Mouse (Mus musculus) forelimb bud, embryonic 11.5 days (tissue): ENCODE data around the gene Kbtbd4.
"Not testable (repeated sequence)": the region's sequence is repeated elsewhere in the genome, so short reads cannot be mapped to it uniquely, and the experiment has no call there.

Source experiments
- DNase-seq: peaks from one replicate; pipeline ENCODE4 v3.0.0-alpha.2; 2012; ENCODE audit warnings: low read depth, low spot score

Kbtbd4 gene

DNA sequence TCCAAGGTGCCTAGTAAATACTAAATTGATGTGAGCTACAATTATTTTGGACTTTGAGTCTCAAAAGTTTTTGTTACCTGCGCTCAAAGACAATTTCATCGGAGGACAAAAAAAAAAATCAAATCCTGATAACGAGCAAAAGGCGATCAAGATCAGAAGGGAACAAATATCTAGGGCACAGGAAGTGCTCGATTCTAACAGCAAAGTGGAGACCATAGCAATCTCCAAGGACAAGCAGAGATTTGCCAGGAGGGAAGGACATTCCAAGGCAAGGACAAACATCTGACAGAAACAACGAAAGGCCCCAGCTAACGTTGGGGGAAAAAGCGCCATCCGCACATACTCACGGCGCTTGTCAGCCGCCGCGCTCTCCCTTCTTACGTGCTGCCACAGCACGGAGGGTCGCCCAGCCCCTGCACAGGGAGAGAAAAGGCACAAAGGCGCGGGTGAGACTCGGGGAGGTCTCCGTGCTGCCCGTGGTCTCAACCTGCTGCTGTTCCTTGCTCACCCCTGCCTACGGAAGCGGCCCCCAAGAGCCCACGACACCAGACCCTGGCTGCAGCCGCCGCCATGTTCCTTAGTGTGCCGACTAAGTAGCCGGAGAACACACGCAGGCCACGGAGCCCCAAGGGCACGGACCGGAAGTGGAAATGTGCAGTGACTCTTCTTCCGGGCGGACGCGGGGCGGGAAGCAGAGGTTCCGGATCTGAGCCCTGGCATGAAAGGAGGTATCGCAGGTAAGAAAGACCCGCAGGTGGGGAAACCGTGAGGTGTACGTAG, at the start of gene Kbtbd4, which contains the start of gene Ndufs3:
Gene Kbtbd4 (plus strand): TSS at position 665 of the 780 bp plus-strand sequence.
Gene Ndufs3 (minus strand): TSS at position 752 of the 780 bp plus-strand sequence.
- peak; percentile 93 for DNase-seq

DNA sequence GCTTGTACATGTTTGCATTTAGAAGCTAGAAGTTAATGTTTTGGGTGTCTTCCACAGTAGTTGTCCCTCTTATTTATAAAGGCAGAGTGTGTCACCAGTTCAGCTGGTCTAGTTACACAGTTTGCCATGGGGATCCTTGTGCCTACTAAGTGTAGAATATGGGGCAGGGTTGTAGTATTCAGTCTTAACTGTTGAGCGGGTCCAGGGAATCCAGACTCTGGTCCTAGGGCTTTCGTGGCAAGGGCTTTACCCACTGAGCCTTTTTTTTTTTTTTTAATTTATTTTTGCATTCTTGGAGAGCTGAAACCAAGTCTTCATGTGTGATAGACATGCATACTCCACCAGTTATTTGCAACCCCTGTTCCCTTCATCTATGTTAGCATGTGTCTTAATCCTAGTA, 43.1 kb upstream of the Kbtbd4 start:
- no peak for DNase-seq

DNA sequence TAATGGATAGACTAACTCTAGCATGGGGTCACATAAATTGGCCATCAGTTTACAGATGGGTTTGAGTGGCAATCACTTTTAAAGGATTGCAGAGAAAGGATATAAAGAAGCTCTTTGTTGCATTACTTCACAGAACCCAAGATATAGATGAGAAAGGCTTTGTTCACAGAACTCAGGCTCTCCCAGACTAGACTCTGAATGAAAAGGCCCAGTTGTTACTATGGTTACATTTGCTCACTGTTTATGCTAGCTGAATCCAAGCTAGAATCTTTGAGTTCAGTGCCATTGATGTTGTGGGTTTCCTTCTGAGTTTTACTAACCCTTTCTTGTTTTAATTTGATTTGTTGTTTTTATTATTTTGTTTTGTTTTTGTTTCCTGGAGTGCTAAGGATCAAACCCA, 40.4 kb upstream of the Kbtbd4 start:
- DNase-seq, result no peak

DNA sequence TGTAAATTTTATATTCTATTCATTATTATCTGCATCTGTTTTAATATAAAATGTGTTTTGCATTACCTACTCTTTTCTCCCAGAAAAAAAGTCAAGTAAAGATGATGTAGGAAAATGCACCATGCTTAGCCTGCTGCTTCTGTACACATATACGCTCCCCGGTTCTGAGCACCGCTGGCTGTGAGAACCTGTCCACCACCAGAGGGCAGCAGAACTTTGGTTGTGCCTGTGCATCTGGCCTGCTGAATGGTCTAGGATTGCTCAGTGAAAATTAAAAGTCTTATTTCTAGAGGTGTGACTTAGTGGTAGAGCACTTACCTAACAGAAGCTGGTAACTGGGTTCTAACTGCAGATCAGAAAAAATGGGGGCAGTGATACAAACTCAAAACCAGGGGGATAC, 38.0 kb upstream of the Kbtbd4 start:
- peak; percentile 77 for DNase-seq

DNA sequence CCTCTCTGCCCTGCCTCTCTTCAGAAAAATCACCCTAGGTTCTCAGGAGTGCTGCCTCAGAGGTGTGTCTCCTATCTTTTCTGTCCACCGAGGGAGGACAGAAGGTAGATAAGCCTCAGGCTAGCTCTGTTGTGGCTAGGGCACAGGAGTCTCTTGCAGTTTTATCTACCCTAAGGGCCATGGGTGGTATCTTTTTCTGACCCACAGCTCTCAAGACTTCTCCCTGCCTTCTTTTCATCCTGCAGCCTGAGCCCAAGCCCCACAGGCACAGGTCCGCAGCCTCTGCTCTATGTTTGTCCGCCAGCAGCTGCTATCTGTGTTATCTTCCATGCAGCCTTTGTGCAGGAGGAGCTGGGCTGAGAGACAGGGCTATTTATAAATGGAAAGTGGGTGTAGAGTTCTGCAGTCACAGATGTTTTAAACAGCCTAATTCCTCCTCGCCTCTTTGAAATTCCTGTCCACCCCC, 34.4 kb upstream of the Kbtbd4 start:
- no peak for DNase-seq

DNA sequence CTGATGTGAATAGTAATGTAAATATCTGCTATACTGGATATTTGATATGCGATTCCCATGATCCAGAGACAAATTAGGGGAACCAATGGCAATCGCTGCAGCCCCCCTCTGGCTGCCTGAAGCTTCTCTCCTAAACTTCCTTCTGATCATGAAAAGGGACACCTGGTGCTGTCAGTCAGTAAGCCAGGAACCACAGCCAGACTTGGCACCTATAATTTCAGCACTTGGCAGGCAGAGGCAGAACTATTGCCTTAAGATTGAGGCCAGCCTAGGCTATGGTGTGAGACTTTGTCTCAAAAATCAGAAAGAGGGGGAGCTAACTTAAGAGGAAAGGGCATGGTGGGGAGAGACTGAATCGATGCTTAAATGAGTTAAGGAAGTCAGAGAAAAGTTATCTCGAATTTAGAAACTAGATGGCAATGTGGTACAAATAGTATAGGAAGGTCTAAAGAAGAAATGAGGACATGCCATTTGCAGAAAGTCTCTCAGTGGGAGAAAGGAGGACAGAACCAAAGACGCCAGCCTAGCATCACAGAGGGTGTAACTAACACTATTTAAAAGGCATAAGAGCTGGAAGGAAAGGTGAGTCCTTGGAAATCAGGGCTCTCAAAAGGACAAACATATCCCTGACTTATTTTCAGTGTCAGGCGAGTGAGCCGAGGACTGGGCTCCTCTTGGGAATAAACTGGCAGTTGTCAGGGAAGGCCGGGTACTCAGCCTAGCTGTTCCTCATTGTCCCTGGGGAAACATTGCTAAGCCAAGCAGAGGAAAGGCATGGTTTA, 33.2 kb upstream of the Kbtbd4 start:
- DNase-seq, result no peak

DNA sequence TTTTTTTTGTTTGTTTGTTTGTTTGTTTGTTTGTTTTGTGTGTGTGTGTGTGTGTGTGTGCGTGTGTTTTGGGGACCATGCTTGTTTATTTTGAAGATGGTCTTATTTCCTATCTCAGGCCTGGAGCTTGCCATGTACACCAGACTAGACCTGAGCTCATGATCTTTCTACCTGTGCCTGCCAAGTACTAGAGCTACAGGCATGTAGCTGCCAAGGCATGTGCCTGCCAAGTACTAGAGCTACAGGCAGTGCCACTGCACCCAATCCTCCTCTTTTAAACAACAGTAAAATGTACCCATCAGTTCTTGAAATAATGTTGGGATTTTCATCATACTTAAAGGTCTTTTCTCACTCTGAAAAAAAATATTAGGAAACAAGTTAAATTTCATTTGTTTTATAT, 30.5 kb upstream of the Kbtbd4 start:
- no peak for DNase-seq

DNA sequence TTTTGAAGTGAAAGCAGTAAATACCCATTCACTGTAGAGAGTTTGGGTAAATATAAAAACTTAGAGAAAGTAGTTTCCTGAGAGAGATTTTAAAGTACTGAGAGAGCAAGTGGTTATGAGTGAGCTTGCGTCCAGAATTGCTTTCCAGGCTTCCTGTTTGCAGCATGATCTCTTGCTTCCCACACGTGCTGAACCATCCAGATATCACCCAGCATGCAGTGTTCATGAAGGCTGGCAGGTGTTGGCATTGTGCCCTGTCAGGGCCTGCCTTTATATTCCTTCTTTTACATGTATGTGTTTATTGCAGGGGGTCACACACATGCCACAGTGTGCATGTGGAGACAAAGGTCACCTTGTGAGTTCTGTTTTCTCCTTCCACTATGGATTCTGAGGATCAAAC, 29.3 kb upstream of the Kbtbd4 start:
- no peak for DNase-seq

DNA sequence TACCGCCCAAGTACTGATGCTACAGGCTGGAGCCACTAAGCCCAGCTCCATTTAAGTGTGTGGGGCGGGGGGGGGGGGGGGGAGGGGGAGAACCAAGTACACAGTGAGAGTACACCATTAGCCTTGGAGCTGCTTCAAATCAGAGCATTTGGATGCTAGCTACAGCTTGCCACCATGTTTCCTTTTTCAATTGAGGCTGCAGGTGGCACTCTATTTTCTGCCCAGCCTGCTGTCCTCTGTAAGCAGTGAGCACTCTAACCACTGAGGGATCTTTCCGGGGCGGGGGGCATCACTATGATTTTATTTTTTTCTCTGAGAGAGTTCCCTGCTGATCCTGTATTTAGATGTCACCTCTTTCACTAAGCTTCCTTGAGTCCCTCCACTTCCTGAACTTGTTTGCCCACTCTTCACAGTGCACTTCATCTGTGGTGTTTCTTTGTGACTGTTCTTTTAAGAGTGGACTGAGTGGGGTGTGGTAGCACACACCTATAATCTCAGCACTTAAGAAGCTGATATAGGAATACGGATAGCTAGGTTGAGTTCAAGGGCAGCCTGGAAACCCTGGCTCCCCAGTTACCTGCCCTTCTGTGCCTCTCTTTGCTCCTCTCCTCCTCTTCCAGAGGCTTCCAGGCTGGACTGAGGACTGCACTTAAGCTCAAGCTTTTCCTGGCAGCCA, 26.8 kb upstream of the Kbtbd4 start:
- no peak for DNase-seq

DNA sequence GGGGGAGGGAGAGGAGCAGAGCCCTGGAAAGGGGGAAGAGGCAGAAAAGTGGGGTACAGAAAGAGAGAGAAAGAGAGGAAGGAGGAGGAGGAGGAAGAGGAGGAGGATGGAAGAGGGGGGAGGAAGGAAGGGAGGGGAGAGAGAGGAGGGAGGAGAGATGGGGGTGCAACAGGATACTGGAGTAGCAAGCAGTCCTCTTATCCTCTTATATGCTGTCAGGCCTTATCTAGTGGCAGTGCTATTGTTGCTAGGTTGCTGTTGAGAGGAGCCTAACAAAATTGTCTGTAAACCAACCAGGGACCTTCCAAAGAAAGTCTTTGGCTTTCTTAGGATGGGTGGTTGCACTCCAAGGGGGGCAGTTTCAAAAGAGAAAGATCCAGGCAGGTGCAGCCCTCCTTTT, 25.1 kb upstream of the Kbtbd4 start:
- no peak for DNase-seq

DNA sequence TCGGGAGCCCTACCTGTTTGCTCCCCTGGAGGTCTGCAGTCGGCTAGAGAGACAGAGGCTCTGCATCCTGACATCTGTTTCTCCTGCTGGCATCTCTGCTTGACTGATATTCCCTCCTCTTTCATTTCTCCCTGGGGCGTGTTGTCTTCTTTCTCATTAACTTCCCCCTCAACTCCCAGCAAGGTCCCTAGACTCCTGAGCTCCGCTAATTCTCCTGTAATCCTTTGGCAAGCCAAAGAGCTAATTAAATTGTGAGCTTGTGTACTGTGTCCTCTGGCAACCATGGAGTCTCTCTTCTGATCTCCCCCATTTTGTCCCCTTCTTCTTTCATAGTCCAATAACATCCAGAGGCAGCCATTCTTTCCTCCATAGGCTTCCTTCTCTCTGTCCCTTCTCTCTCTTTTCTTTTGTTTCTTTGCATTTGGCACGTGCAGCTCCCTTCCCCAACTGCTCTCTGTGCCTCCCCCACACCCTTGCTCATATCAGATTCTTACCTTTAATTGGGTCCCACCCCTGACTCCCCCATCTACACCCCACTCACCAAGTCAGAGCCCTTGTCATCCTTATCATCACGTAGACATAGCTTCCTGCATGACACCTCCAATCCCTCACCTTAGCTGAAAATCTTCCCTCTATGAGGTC, 24.3 kb upstream of the Kbtbd4 start:
- DNase-seq, result no peak

DNA sequence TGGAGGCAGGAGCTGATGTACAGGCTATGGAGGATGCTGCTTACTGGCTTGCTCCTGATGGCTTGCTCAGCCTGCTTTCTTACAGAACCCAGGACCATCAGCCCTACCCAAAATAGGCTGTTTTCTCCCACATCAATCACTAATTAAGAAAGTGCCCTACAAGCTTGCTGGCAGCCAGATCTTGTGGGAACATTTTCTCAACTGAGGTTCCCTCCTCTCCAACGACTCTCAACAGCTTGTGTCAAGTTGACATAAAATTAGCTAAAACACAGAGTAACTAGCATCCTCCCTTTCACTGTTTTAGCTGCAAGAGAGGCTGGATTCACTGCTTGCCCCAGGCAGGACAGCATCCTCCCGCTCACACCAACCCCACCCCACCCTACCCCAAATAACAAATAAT, 22.7 kb upstream of the Kbtbd4 start:
- DNase-seq, result no peak

DNA sequence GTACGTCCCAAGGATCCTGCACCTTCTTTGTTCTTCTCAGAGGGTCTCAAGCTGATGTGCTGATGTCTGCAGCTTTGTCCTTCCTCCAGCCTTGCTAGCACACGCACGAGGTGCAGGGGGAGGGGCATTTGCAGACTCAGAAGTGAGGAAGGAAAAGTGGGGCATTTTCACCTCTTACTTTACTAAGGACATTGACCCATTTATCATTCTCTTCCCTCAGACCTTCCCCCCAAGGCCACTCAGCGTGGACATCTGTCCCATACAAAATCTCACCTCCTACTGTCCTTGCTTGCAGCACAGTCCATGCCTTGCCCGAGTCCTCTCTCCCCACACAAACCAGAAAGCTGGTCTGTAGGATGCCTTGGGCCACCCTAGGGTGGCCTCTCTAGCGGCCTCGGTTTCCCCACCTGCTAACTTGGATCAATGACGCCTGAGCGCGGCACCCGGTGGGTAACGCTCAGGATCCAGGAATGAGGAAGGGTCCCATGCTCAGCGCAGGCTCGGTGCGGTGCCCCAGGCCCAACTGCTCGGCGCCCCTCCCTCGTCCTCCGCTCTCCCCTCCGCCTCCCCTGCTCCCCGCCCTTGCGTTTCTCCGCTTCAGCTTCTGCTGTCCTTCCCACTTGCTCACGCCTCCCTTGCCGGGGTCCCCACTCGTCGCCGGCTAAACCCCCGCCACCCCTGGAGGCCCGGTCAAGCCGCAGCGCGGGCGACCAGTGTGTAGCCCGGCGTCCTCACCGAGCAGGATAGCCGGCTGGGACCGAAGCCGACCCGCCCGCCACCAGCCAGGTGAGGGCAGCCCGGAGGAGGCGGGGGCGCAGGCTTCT, 19.1 kb upstream of the Kbtbd4 start, which contains the start of gene C1qtnf4:
Gene C1qtnf4 (plus strand): TSS at position 643 of the 824 bp plus-strand sequence.
- DNase-seq, result no peak

DNA sequence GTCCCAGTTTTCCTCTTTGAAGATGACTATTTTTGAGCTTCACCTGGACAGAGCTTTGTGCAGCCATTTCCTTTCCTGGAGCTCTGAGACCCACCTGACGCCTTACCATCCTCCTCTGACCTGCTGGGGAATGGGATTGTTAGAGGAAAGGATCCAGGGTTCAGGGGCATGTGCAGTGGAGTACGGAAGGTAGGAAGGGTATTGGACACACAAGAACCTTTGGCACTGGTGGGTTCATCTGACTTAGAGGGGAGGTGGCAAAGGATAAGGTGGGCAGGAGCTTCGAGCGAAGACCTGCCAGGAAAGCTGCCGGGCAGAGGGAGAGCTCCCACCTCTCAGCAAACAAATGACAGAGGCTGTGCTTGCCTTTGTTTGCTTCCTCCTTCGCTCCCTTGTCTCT, 18.1 kb upstream of the Kbtbd4 start:
- no peak for DNase-seq

DNA sequence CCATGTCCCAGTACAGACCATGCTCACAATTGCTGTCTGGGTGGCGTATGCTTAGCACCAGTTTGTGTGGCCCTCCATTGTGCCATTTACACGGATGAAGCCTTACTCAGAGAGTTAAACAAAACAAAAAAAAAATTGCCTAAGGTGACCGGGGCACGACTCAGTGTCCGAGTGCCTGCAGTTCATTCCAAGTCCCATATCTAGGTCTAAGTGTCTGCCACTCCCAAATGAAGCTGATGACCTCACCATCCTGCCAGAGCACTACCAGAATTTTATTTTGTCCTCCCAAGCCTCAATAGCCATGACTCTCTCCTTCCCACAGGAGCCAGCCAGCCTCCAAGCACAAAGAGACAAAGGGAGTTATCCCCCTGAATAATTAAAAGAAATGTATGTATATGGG, 16.9 kb upstream of the Kbtbd4 start:
- DNase-seq, result no peak

DNA sequence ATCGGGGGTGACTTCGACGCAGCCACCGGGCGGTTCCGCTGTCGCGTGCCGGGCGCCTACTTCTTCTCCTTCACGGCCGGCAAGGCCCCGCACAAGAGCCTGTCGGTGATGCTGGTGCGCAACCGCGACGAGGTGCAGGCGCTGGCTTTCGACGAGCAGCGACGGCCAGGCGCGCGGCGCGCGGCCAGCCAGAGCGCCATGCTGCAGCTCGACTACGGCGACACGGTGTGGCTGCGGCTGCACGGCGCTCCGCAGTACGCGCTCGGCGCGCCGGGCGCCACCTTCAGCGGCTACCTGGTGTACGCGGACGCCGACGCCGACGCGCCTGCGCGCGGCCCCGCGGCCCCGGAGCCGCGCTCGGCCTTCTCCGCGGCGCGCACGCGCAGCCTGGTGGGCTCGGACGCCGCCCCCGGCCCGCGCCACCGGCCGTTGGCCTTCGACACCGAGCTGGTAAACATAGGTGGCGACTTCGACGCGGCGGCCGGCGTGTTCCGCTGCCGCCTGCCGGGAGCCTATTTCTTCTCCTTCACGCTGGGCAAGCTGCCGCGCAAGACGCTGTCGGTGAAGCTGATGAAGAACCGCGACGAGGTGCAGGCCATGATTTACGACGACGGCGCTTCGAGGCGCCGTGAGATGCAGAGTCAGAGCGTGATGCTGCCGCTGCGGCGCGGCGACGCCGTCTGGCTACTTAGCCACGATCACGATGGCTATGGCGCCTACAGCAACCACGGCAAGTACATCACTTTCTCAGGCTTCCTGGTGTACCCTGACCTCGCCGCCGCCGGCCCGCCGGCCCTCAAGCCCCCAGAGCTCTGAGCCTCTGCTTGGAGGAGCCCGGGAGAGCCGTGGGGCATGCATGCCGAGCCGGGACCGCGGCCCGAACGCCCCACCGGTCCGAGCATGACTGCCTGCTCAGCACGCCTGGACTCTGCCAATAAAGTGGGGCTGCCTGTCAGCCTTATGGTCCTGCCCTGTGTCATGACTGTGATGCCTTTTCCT, 14.7 kb upstream of the Kbtbd4 start:
- peak; percentile 70 for DNase-seq

DNA sequence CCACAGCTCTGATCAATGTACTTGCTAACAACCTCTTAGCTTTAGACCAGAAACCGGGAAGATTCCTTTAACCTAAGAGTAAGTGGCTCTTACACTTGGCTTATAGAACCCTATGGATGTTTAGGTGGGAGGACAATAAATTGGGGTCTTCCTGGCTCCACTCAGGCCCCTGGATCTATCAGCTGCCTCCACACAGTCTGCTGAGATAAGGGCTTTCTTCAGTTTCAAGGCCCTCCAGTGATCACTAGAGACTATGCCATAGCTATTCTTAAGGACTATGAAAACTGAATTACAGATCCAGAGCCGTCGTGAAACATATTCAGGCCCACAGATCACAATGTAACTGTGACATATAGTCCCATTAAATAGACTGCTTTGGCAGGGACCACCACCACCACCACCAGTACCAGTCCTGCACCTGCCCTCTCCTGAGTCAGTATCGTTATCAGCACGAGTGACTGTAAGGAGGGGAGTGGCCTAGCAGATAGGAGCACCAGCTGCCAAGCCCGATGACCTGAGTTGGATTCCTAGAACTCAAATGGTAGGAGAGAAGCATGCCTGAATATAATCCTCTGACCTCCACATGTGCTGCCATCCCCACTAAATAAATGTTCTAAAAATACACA, 10.8 kb upstream of the Kbtbd4 start:
- DNase-seq, result no peak

DNA sequence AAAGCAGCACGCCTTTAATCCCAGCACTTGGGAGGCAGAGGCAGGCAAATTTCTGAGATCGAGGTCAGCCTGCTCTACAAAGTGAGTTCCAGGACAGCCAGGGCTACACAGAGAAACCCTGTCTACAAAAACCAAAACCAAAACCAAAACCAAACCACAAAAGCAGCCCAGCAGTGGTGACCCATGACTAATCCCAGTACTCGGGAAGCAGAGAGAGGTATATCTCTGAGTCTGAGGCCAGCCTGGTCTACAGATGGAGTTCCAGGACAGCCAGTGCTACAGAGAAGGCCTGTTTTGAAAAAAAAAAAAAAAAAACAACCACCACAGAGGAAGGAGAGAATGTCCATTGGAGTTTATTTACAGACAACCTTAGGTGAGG, 10.3 kb upstream of the Kbtbd4 start:
- DNase-seq, result not testable (repeated sequence)

DNA sequence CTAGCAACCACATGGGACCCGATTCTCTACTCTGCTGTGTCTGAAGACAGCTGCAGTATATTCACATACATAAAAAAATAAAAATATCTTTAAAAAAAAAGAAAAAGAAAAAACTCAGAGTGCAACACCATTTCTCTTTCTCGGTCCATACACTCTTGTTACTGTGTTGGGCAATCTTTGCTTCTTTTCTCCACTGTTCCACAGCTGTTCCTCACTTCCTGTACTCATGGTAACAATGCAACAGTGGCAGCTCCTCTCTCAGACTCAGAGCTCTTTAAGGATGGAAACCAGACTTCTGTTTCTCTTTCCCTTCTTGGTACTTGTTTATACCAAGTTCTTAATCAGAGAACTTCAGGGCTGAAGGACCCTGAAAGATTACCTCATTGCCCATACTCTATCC, 1.1 kb upstream of the Kbtbd4 start:
- DNase-seq, result no peak
